Mouse (Mus musculus) MN1 (cell line): ENCODE results near the gene Trim71.

ENCODE experiments used
- DNase-seq: peaks from one replicate; pipeline ENCODE4 v3.0.0-alpha.2; 2016; ENCODE audit warnings: low spot score

The Trim71 gene

GRCm38 (mm10) chr9:114563761-114564606, at the start of gene Trim71:
TSS of gene Trim71 (minus strand) at chr9:114564369.
- peak; percentile 68 for DNase-seq

GRCm38 (mm10) chr9:114613026-114613425, 48.9 kb upstream of the Trim71 start:
- no peak for DNase-seq

- no peak for DNase-seq
Measured at GRCm38 (mm10) chr9:114612566-114612965, 48.4 kb upstream of the Trim71 start.

- DNase-seq: no peak
Measured at GRCm38 (mm10) chr9:114610266-114610665, 46.1 kb upstream of the Trim71 start.

- DNase-seq: no peak
Measured at GRCm38 (mm10) chr9:114603876-114604540, 39.8 kb upstream of the Trim71 start.

GRCm38 (mm10) chr9:114601096-114601495, 36.9 kb upstream of the Trim71 start:
- DNase-seq: no peak

GRCm38 (mm10) chr9:114585017-114585345, 20.8 kb upstream of the Trim71 start:
- DNase-seq: peak; percentile 15

- DNase-seq: no peak
Measured at GRCm38 (mm10) chr9:114584183-114585016, 20.2 kb upstream of the Trim71 start.

GRCm38 (mm10) chr9:114583812-114584182, 19.6 kb upstream of the Trim71 start:
- peak; percentile 77 for DNase-seq

GRCm38 (mm10) chr9:114578646-114579045, 14.5 kb upstream of the Trim71 start:
- DNase-seq: no peak

- DNase-seq: no peak
Measured at GRCm38 (mm10) chr9:114576001-114576400, 11.8 kb upstream of the Trim71 start.

GRCm38 (mm10) chr9:114573528-114573927, 9.4 kb upstream of the Trim71 start:
- no peak for DNase-seq

GRCm38 (mm10) chr9:114568682-114569474, 4.7 kb upstream of the Trim71 start:
- DNase-seq: no peak

GRCm38 (mm10) chr9:114564667-114565066, 498 bp upstream of the Trim71 start:
- DNase-seq: peak; percentile 39

- DNase-seq: peak; percentile 59
Measured at GRCm38 (mm10) chr9:114562919-114563751, 1.0 kb downstream of the Trim71 start.

GRCm38 (mm10) chr9:114562031-114562918, 1.9 kb downstream of the Trim71 start:
- peak; percentile 41 for DNase-seq

GRCm38 (mm10) chr9:114561671-114561971, 2.5 kb downstream of the Trim71 start:
- DNase-seq: peak; percentile 53

GRCm38 (mm10) chr9:114560771-114561670, 3.1 kb downstream of the Trim71 start:
- DNase-seq: no peak

- DNase-seq: no peak
Measured at GRCm38 (mm10) chr9:114560141-114560540, 4.0 kb downstream of the Trim71 start.
